Mouse (Mus musculus): ENCODE results near the gene Pkd1l1. TPM values are rescaled to one million over a fixed set of nuclear protein-coding genes. Genes with fewer than 3 reads are reported as not detected.
A peak's percentile ranks its signal among the peaks of the same experiment; 100 is the strongest.

Pkd1l1 gene
- total and polyA plus RNA-seq, 3 experiments, result not detected

DNA sequence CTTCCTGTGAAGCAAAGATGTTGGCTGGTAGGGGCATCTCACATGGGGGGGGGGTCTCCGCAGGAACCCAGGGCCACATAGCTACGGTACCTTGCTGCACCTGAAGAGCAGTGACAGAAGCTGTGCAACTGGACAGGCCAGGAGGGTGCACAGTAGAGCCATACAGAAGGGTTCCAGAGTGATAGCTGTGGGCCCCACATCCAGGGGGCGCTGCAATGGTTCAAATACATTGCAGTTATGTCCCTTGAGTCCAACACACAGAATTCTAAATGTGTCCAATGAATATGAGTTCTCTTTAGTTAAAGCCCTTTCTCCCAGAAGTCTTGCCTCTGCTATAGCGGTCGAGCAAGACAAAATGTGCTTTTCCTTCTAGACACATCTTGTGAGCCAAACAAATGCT is 103.0 kb downstream of the Pkd1l1 start:
- no peaks in the 10 kb centered on the region for H3K36me3 ChIP-seq (replicated peaks in 1 of 2; ENCODE audit: control insufficient read depth in 1 of 2, insufficient read depth in 1 of 2, low read length in 1 of 2)
- peaks cover 63% of the 10 kb centered on the region for H3K27me3 ChIP-seq (replicated peaks)
- no peak overlapping the region for H3K4me3 ChIP-seq (replicated peaks in 1 of 3; ENCODE audit: low read depth in 2 of 3, low read length in 2 of 3, poor library complexity in 1 of 3)
- in situ Hi-C loops (cut with MboI; ENCODE audit: low pct_ligation_motif_present, low pct_unique_long_range_greater_than_20kb, low sequenced_read_pairs) (no loop called here), dilution Hi-C loops (cut with MboI; ENCODE audit: extremely low pct_ligation_motif_present, extremely low pct_unique_long_range_greater_than_20kb, low sequenced_read_pairs) (no loop called here)
- H3K4me2 ChIP-seq (ENCODE audit: insufficient read depth, low read depth, poor library complexity, severe bottlenecking), result no peak overlapping the region
- H3K27ac ChIP-seq (ENCODE audit: insufficient read depth, low read depth), result no peak overlapping the region
- H3K9me3 ChIP-seq (replicated peaks; ENCODE audit: low read length), result peaks cover 4% of the 10 kb centered on the region
- TF ChIP-seq TCF12 (IDR thresholded peaks at IDR 0.05; ENCODE audit: low read depth, low read length), result no peak
- no peak for TF ChIP-seq MEF2A (IDR thresholded peaks at IDR 0.05; ENCODE audit: borderline replicate concordance, low read depth, low read length)
- no peak for TF ChIP-seq NRF1 (IDR thresholded peaks at IDR 0.05; ENCODE audit: low read depth, low read length)
- no peak for TF ChIP-seq CHD2 (IDR thresholded peaks at IDR 0.05; ENCODE audit: low read length)
- no peak for TF ChIP-seq IRF4 (IDR thresholded peaks at IDR 0.05; ENCODE audit: low read depth, low read length)
- TF ChIP-seq SMC3 (IDR thresholded peaks at IDR 0.05; ENCODE audit: low read depth, low read length), result peak; percentile 33; the same call in 1 of the 2 replicates
- TF ChIP-seq UBTF (IDR thresholded peaks at IDR 0.05; ENCODE audit: low read depth, low read length), result no peak
- peak in 1 of 2 experiments; percentile 63; a peak in 2 of 4 replicates for TF ChIP-seq CTCF (conservative IDR thresholded peaks at IDR 0.05 in 1 of 2, IDR thresholded peaks at IDR 0.05 in 1 of 2; ENCODE audit: low read depth in 2 of 2, low read length in 2 of 2)
- no peak for TF ChIP-seq HCFC1 (IDR thresholded peaks at IDR 0.05; ENCODE audit: low read depth, low read length)
- DNase-seq (ENCODE audit: extremely low read depth), result no peak
- no peaks in the 10 kb centered on the region for H3K79me2 ChIP-seq (replicated peaks; ENCODE audit: control insufficient read depth, extremely low read depth, insufficient read depth, poor library complexity, severe bottlenecking)
- H3K9ac ChIP-seq (ENCODE audit: insufficient read depth, low read depth), result no peak overlapping the region
- 0 out of 4 replicates have a peak, but pooled peaks cover 0 to 2% of the 10 kb centered on the region in 2 experiments for H3K4me1 ChIP-seq (ENCODE audit: control insufficient read depth in 1 of 2, insufficient read depth in 2 of 2)

DNA sequence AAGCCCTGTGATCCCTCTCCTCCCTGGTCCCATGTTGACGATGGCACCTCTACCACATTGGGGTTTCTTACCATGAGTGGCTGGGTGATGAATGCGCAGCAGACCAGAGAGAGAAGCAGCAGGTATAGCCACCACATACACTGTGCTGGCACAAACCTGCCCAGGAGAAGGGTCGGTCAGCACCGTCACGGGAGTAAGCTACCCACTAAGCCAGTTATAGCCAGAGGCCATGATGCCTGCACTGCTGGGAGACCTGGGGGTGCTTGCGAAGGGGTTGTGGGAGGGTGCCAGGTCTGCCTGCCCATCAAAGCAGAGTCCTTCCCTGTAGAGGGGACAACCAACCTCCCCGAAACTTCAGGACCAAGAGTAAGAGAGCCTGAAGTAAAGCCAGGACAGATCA is 107.0 kb downstream of the Pkd1l1 start:
- in situ Hi-C loops (cut with MboI; ENCODE audit: low pct_ligation_motif_present, low pct_unique_long_range_greater_than_20kb, low sequenced_read_pairs), result loop anchor here (5.0 to 10.0 kb wide), 2 partner anchors 334 to 441 kb away; no protein-coding TSS in a partner anchor
- no peak for DNase-seq (ENCODE audit: extremely low read depth)
- H3K79me2 ChIP-seq (replicated peaks; ENCODE audit: control insufficient read depth, extremely low read depth, insufficient read depth, poor library complexity, severe bottlenecking), result no peaks in the 10 kb centered on the region
- H3K9ac ChIP-seq (ENCODE audit: insufficient read depth, low read depth), result no peak overlapping the region
- no peak overlapping the region for H3K27ac ChIP-seq (ENCODE audit: insufficient read depth, low read depth)
- no peak for TF ChIP-seq EP300 (IDR thresholded peaks at IDR 0.05; ENCODE audit: low read length)
- no peak for TF ChIP-seq CTCF (conservative IDR thresholded peaks at IDR 0.05 in 1 of 2, IDR thresholded peaks at IDR 0.05 in 1 of 2; ENCODE audit: low read depth in 2 of 2, low read length in 2 of 2)
- TF ChIP-seq SIN3A (IDR thresholded peaks at IDR 0.05; ENCODE audit: low read length), result no peak
- no peak for TF ChIP-seq MEF2A (IDR thresholded peaks at IDR 0.05; ENCODE audit: borderline replicate concordance, low read depth, low read length)
- H3K27me3 ChIP-seq (replicated peaks), result peaks cover 81% of the 10 kb centered on the region
- no peak overlapping the region for H3K4me2 ChIP-seq (ENCODE audit: insufficient read depth, low read depth, poor library complexity, severe bottlenecking)
- H3K4me1 ChIP-seq (ENCODE audit: control insufficient read depth in 1 of 2, insufficient read depth in 2 of 2), result no peaks in the 10 kb centered on the region
- peaks cover 4% of the 10 kb centered on the region for H3K9me3 ChIP-seq (replicated peaks; ENCODE audit: low read length)
- no peak overlapping the region for H3K4me3 ChIP-seq (replicated peaks in 1 of 3; ENCODE audit: low read depth in 2 of 3, low read length in 2 of 3, poor library complexity in 1 of 3)
- dilution Hi-C loops (cut with MboI; ENCODE audit: extremely low pct_ligation_motif_present, extremely low pct_unique_long_range_greater_than_20kb, low sequenced_read_pairs), result no loop called here
- no peaks in the 10 kb centered on the region for H3K36me3 ChIP-seq (replicated peaks in 1 of 2; ENCODE audit: control insufficient read depth in 1 of 2, insufficient read depth in 1 of 2, low read length in 1 of 2)

DNA sequence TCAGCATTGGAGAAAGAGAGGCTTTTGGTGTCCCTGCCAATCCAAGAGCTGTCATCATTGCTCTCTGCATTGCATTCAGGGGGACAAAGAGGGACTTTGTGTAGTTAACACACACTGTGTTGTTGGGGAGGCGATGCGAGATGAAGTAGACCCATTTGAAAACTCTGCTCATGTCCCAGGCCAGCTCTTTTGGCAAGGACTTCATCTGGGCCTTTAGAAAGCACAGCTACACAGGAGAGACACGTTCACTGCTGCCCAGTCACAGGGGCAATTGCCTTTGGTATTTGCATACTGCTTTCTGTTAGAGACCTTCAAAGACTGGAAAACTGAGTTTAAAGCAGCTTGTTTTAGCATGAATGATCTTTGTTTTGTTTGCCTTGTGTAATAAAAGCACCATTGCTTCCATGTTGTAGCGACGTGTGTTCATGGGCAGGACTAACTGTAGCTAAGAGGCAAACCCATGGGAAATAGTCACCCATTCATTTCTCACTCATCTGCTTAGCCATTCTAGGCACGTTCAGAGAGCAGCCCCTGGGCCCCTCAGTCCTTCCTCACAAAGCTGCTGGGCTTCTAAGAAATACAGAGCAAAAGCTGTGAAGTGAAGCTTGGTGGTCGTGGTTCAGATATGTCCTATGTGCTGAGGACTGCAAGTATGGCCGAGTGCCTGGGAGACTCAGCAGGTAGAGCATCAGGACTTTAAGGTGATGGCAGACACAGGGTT is 109.0 kb downstream of the Pkd1l1 start:
- no peak for DNase-seq (ENCODE audit: extremely low read depth)
- dilution Hi-C loops (cut with MboI; ENCODE audit: extremely low pct_ligation_motif_present, extremely low pct_unique_long_range_greater_than_20kb, low sequenced_read_pairs) (no loop called here), in situ Hi-C loops (cut with MboI; ENCODE audit: low pct_ligation_motif_present, low pct_unique_long_range_greater_than_20kb, low sequenced_read_pairs) (loop anchor here (10.0 kb wide), 1 partner anchor 439 kb away; no protein-coding TSS in a partner anchor)
- Histone ChIP-seq H3K27ac (ENCODE audit: insufficient read depth, low read depth) (no peak overlapping the region), H3K4me2 (ENCODE audit: insufficient read depth, low read depth, poor library complexity, severe bottlenecking) (no peak overlapping the region), H3K36me3 (replicated peaks in 1 of 2; ENCODE audit: control insufficient read depth in 1 of 2, insufficient read depth in 1 of 2, low read length in 1 of 2) (no peaks in the 10 kb centered on the region), H3K4me1 (ENCODE audit: control insufficient read depth in 1 of 2, insufficient read depth in 2 of 2) (no peaks in the 10 kb centered on the region), H3K4me3 (replicated peaks in 1 of 3; ENCODE audit: low read depth in 2 of 3, low read length in 2 of 3, poor library complexity in 1 of 3) (no peak overlapping the region), H3K27me3 (replicated peaks) (peaks cover 85% of the 10 kb centered on the region), H3K9me3 (replicated peaks; ENCODE audit: low read length) (peaks cover 4% of the 10 kb centered on the region), H3K79me2 (replicated peaks; ENCODE audit: control insufficient read depth, extremely low read depth, insufficient read depth, poor library complexity, severe bottlenecking) (no peaks in the 10 kb centered on the region), H3K9ac (ENCODE audit: insufficient read depth, low read depth) (no peak overlapping the region)
- TF ChIP-seq BHLHE40 (IDR thresholded peaks at IDR 0.05; ENCODE audit: low read depth, low read length), result peak; percentile 41
- TF ChIP-seq POLR2A (IDR thresholded peaks at IDR 0.05; ENCODE audit: low read depth, low read length), result no peak

All from CH12.LX (cell line).